In the genomic region with DNA sequence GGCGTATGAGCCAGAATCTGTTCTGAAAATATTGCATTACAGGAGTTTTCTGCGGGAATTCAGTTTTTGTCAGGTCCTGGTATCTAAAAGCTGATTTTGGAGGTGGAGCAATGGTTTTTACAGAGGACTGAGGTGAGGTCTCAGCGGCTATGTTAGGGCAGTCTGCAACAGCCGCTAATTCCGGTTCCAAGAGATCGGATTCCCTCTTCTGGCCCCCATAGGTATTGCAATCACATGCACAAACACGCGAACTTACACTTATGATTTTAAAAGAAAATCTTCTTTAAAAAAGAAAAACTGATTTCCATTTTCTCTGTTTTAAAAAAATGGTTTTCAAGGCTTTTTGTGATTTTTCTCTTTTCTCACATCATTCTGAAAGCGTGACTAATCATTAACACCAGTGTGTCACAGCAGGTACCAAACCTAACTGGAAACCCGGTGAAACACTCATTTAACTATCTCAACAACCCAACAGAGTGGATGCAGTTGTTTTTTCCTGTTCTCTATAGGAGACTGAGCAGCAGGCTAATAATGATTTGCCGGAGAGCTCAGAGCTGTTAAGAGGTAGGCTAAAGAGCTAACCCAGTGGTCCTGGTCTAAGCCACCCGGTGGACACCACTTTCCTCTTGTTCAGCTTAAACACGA, we compare ENCODE assay signal across 20 mouse cellular contexts.
DNase-seq lines count a peak whose midpoint lies in the region; TF ChIP-seq lines count a peak whose summit lies in the region.
"Had no signal": no experiment of that assay in that cellular context is flagged by ENCODE, and none has a peak within 500 bp of the region (broad histone marks: within the 10 kb centered on the region; RNA-seq: fewer than 3 reads in every experiment).

No protein-coding gene starts in this region.

- no peak overlapping the region for H3K4me3 ChIP-seq in heart, adult 2 months
- H3K4me3 ChIP-seq in left cerebral cortex, adult 2 months, result no peak overlapping the region
- H3K4me3 ChIP-seq in cortical plate, adult 2 months (ENCODE audit: insufficient read depth, low read length), result no peak overlapping the region
- H3K4me3 ChIP-seq: heart, embryonic 13.5 days; limb, embryonic 13.5 days; liver, embryonic 13.5 days; megakaryocyte, embryonic 14.5 days had no signal

- peak; percentile 20 for TF ChIP-seq CTCF in heart, adult 2 months (IDR thresholded peaks at IDR 0.05)
- TF ChIP-seq CTCF in left cerebral cortex, adult 2 months (IDR thresholded peaks at IDR 0.05), result peak; percentile 14
- peak; percentile 10; the same call in 1 of the 2 replicates for TF ChIP-seq CTCF in cortical plate, adult 2 months (IDR thresholded peaks at IDR 0.05; ENCODE audit: extremely low read depth, insufficient read depth, low read length)

- no peak for TF ChIP-seq EP300 in heart, adult 2 months (IDR thresholded peaks at IDR 0.05; ENCODE audit: insufficient read depth, low read depth, low read length)

- no peaks in the 10 kb centered on the region for H3K79me2 ChIP-seq in heart, adult 2 months (replicated peaks; ENCODE audit: control insufficient read depth, insufficient read depth, low read length)

- WGBS in heart, adult 2 months, result 79% methylated on average over 13 of the region's 13 CpGs

- no peak for TF ChIP-seq POLR2A in heart, adult 2 months (IDR thresholded peaks at IDR 0.05; ENCODE audit: insufficient read depth, low read depth, low read length)
- TF ChIP-seq POLR2A in cortical plate, adult 2 months (IDR thresholded peaks at IDR 0.05; ENCODE audit: extremely low read depth, insufficient read depth, low read length), result no peak

- H3K27ac ChIP-seq in heart, adult 2 months, result no peak overlapping the region
- H3K27ac ChIP-seq in left cerebral cortex, adult 2 months, result no peak overlapping the region
- no peak overlapping the region for H3K27ac ChIP-seq in cortical plate, adult 2 months (ENCODE audit: insufficient read depth, low read length)
- H3K27ac ChIP-seq: gastrocnemius, adult 2 months; heart, embryonic 13.5 days; hindbrain, embryonic 14.5 days; limb, embryonic 13.5 days; liver, embryonic 13.5 days had no signal

- no peak for DNase-seq in heart, adult 2 months
- DNase-seq in heart, adult 18-20 months, result no peak
- no peak for DNase-seq in left cerebral cortex, adult 2 months (ENCODE audit: extremely low spot score in 1 of 2, low spot score in 2 of 2)
- DNase-seq in left cerebral cortex, adult 11 months (ENCODE audit: low spot score), result no peak
- DNase-seq in ES-CJ7 (ENCODE audit: low read depth, low spot score), result peak; percentile 47
- no peak for DNase-seq in cerebellum, adult 18-20 months
- DNase-seq: adrenal gland, postnatal 14 days; cerebellum, adult 11 months; cerebellum, postnatal 14 days; embryo, embryonic 11 days; gastrocnemius, adult 2 months; layer of hippocampus, adult 9-11 months; liver, embryonic 13.5 days; right cerebral cortex, postnatal 25 days; thymus, postnatal 14 days had no signal

- intact Hi-C loops in heart, adult 2 months (cut with DNase I), result no loop called here
- intact Hi-C loops in left cerebral cortex, adult 2 months (cut with DNase I), result no loop called here

- no peaks in the 10 kb centered on the region for H3K27me3 ChIP-seq in heart, adult 2 months (ENCODE audit: control insufficient read depth, insufficient read depth, low read length)
- H3K27me3 ChIP-seq: heart, embryonic 13.5 days; limb, embryonic 13.5 days had no signal

- no peaks in the 10 kb centered on the region for H3K4me1 ChIP-seq in heart, adult 2 months (ENCODE audit: control insufficient read depth, insufficient read depth, low read length)
- H3K4me1 ChIP-seq in cortical plate, adult 2 months (ENCODE audit: control insufficient read depth, insufficient read depth, low read length), result no peaks in the 10 kb centered on the region
- H3K4me1 ChIP-seq: heart, embryonic 13.5 days; liver, embryonic 13.5 days; megakaryocyte, embryonic 14.5 days had no signal

- no peaks in the 10 kb centered on the region for H3K36me3 ChIP-seq in heart, adult 2 months (ENCODE audit: control insufficient read depth, insufficient read depth, low read length)
- H3K36me3 ChIP-seq: heart, embryonic 13.5 days; limb, embryonic 13.5 days; liver, embryonic 13.5 days had no signal

- H3K9ac ChIP-seq in heart, adult 2 months (ENCODE audit: low read depth, low read length), result no peak overlapping the region
- H3K9ac ChIP-seq: heart, embryonic 13.5 days; hindbrain, embryonic 14.5 days; limb, embryonic 13.5 days; liver, embryonic 13.5 days had no signal
